In genomic region chr10:128194024-128194550, GRCm38 (mm10) we compare ENCODE assay signal across 8 mouse cellular contexts. TPM values are rescaled to one million over a fixed set of nuclear protein-coding genes. Genes with fewer than 3 reads are reported as not detected.
DNase-seq lines count a peak whose midpoint lies in the region; ATAC-seq and TF ChIP-seq lines count a peak whose summit lies in the region.

TSS of gene Gls2 (plus strand) at chr10:128194457.

- H3K9ac ChIP-seq in CH12.LX (ENCODE audit: insufficient read depth, low read depth): peak within 1 kb of the TSS; percentile 28
- H3K9ac ChIP-seq in forebrain, embryonic 12.5 days: peak within 1 kb of the TSS; percentile 72
- H3K9ac ChIP-seq in heart, postnatal 0 days (replicated peaks; ENCODE audit: low read depth, low read length): peak within 1 kb of the TSS; percentile 51
- H3K9ac ChIP-seq in liver, embryonic 16.5 days (ENCODE audit: low read depth, low read length): peak within 1 kb of the TSS; percentile 67
- H3K9ac ChIP-seq in neural tube, embryonic 13.5 days: peak within 1 kb of the TSS; percentile 80

- H3K36me3 ChIP-seq in CH12.LX (replicated peaks in 1 of 2; ENCODE audit: control insufficient read depth in 1 of 2, insufficient read depth in 1 of 2, low read length in 1 of 2): no peaks in the 10 kb centered on the region
- no peaks in the 10 kb centered on the region for H3K36me3 ChIP-seq in forebrain, embryonic 12.5 days (replicated peaks)
- no peaks in the 10 kb centered on the region for H3K36me3 ChIP-seq in heart, postnatal 0 days (replicated peaks; ENCODE audit: control insufficient read depth, insufficient read depth, low read length)
- H3K36me3 ChIP-seq in liver, embryonic 16.5 days (ENCODE audit: control insufficient read depth, insufficient read depth): no peaks in the 10 kb centered on the region
- no peaks in the 10 kb centered on the region for H3K36me3 ChIP-seq in neural tube, embryonic 13.5 days
- H3K36me3 ChIP-seq in testis, adult 2 months (ENCODE audit: control insufficient read depth, insufficient read depth, low read length): no peaks in the 10 kb centered on the region

- no peak within 1 kb of the TSS for H3K27ac ChIP-seq in CH12.LX (ENCODE audit: insufficient read depth, low read depth)
- peak within 1 kb of the TSS; percentile 74; the same call in 1 of the 2 replicates for H3K27ac ChIP-seq in forebrain, embryonic 12.5 days
- peak within 1 kb of the TSS; percentile 20; the same call in 1 of the 2 replicates for H3K27ac ChIP-seq in heart, postnatal 0 days (ENCODE audit: low read depth)
- peak within 1 kb of the TSS; percentile 65 for H3K27ac ChIP-seq in liver, embryonic 16.5 days (ENCODE audit: low read length)
- H3K27ac ChIP-seq in neural tube, embryonic 13.5 days (replicated peaks): peak within 1 kb of the TSS; percentile 30; the same call in 1 of the 2 replicates
- H3K27ac ChIP-seq in testis, adult 2 months (ENCODE audit: control insufficient read depth, insufficient read depth, low read depth, low read length): no peak within 1 kb of the TSS

- in situ Hi-C loops in CH12.LX (cut with MboI; ENCODE audit: low pct_ligation_motif_present, low pct_unique_long_range_greater_than_20kb, low sequenced_read_pairs): loop anchor here (5.0 to 25.0 kb wide), 2 partner anchors 102 to 257 kb away; partner anchors contain the start of gene Baz2a

- H3K9me3 ChIP-seq in CH12.LX (replicated peaks; ENCODE audit: low read length): no peaks in the 10 kb centered on the region
- H3K9me3 ChIP-seq in forebrain, embryonic 12.5 days: no peaks in the 10 kb centered on the region
- no peaks in the 10 kb centered on the region for H3K9me3 ChIP-seq in heart, postnatal 0 days (replicated peaks; ENCODE audit: control insufficient read depth, low read length)
- no peaks in the 10 kb centered on the region for H3K9me3 ChIP-seq in liver, embryonic 16.5 days (replicated peaks; ENCODE audit: control insufficient read depth, low read length)
- H3K9me3 ChIP-seq in neural tube, embryonic 13.5 days: no peaks in the 10 kb centered on the region

- no peaks in the 10 kb centered on the region for H3K79me2 ChIP-seq in CH12.LX (replicated peaks; ENCODE audit: control insufficient read depth, extremely low read depth, insufficient read depth, poor library complexity, severe bottlenecking)

- peak within 1 kb of the TSS; percentile 42 to 64 (median 59) for H3K4me3 ChIP-seq in CH12.LX (replicated peaks in 1 of 3; ENCODE audit: low read depth in 2 of 3, low read length in 2 of 3, poor library complexity in 1 of 3)
- peak within 1 kb of the TSS; percentile 73 for H3K4me3 ChIP-seq in forebrain, embryonic 12.5 days (replicated peaks)
- peak within 1 kb of the TSS; percentile 64 for H3K4me3 ChIP-seq in heart, postnatal 0 days (ENCODE audit: low read depth, low read length)
- peak within 1 kb of the TSS; percentile 71 for H3K4me3 ChIP-seq in liver, embryonic 16.5 days (ENCODE audit: low read depth, low read length)
- peak within 1 kb of the TSS; percentile 77 for H3K4me3 ChIP-seq in neural tube, embryonic 13.5 days
- H3K4me3 ChIP-seq in testis, adult 2 months (ENCODE audit: control insufficient read depth, low read depth, low read length): peak within 1 kb of the TSS; percentile 90

- peak; percentile 68; the same call in 1 of the 2 replicates for TF ChIP-seq POLR2A in CH12.LX (IDR thresholded peaks at IDR 0.05; ENCODE audit: low read depth, low read length)
- peak; percentile 19; the same call in 1 of the 2 replicates for TF ChIP-seq POLR2A in testis, adult 2 months (IDR thresholded peaks at IDR 0.05; ENCODE audit: control insufficient read depth, low read depth, low read length)

- no peak for TF ChIP-seq CTCF in CH12.LX (conservative IDR thresholded peaks at IDR 0.05 in 1 of 2, IDR thresholded peaks at IDR 0.05 in 1 of 2; ENCODE audit: low read depth in 2 of 2, low read length in 2 of 2)
- no peak for TF ChIP-seq CTCF in heart, postnatal 0 days (IDR thresholded peaks at IDR 0.05; ENCODE audit: low read depth)
- no peak for TF ChIP-seq CTCF in testis, adult 2 months (IDR thresholded peaks at IDR 0.05; ENCODE audit: control insufficient read depth, insufficient read depth, insufficient replicate concordance, low read depth, low read length)

- ATAC-seq in forebrain, embryonic 12.5 days (ENCODE audit: low FRiP score): peak; percentile 98
- peak; percentile 97 for ATAC-seq in heart, postnatal 0 days (ENCODE audit: insufficient read depth, low read depth)
- ATAC-seq in liver, embryonic 16.5 days (ENCODE audit: low read depth): peak; percentile 94
- peak; percentile 98 for ATAC-seq in neural tube, embryonic 13.5 days (ENCODE audit: low read depth)

- peaks cover 7 to 13% of the 10 kb centered on the region in 2 experiments; a peak in 3 of 4 replicates for H3K4me1 ChIP-seq in CH12.LX (ENCODE audit: control insufficient read depth in 1 of 2, insufficient read depth in 2 of 2)
- H3K4me1 ChIP-seq in forebrain, embryonic 12.5 days: peaks cover 13% of the 10 kb centered on the region
- H3K4me1 ChIP-seq in heart, postnatal 0 days (ENCODE audit: control insufficient read depth, insufficient read depth): peaks cover 6% of the 10 kb centered on the region; the same call in 1 of the 2 replicates
- H3K4me1 ChIP-seq in liver, embryonic 16.5 days (ENCODE audit: control insufficient read depth, low read depth, low read length): peaks cover 18% of the 10 kb centered on the region
- peaks cover 13% of the 10 kb centered on the region for H3K4me1 ChIP-seq in neural tube, embryonic 13.5 days (replicated peaks)
- peaks cover 10% of the 10 kb centered on the region for H3K4me1 ChIP-seq in testis, adult 2 months (ENCODE audit: control insufficient read depth, insufficient read depth, low read length)

- peak within 1 kb of the TSS; percentile 49 for H3K4me2 ChIP-seq in CH12.LX (ENCODE audit: insufficient read depth, low read depth, poor library complexity, severe bottlenecking)
- H3K4me2 ChIP-seq in forebrain, embryonic 12.5 days: peak within 1 kb of the TSS; percentile 97
- peak within 1 kb of the TSS; percentile 99 for H3K4me2 ChIP-seq in heart, postnatal 0 days (ENCODE audit: low read depth, low read length)
- peak within 1 kb of the TSS; percentile 97 for H3K4me2 ChIP-seq in liver, embryonic 16.5 days (ENCODE audit: low read depth, low read length)
- peak within 1 kb of the TSS; percentile 98 for H3K4me2 ChIP-seq in neural tube, embryonic 13.5 days

- WGBS in forebrain, embryonic 12.5 days: under 1% methylated on average over 46 of the region's 46 CpGs
- under 1% methylated on average over 45 of the region's 46 CpGs for WGBS in heart, postnatal 0 days
- under 1% methylated on average over 46 of the region's 46 CpGs for WGBS in liver, embryonic 16.5 days (ENCODE audit: insufficient replicate concordance)
- under 1% methylated on average over 43 of the region's 46 CpGs for WGBS in neural tube, embryonic 13.5 days

- TF ChIP-seq EP300 in CH12.LX (IDR thresholded peaks at IDR 0.05; ENCODE audit: low read length): no peak
- TF ChIP-seq EP300 in heart, postnatal 0 days (IDR thresholded peaks at IDR 0.05; ENCODE audit: low read depth): no peak

- peaks cover 15% of the 10 kb centered on the region for H3K27me3 ChIP-seq in CH12.LX (replicated peaks)
- peaks cover 36% of the 10 kb centered on the region for H3K27me3 ChIP-seq in forebrain, embryonic 12.5 days
- H3K27me3 ChIP-seq in heart, postnatal 0 days (ENCODE audit: control insufficient read depth, insufficient read depth, low read length): peaks cover 9% of the 10 kb centered on the region
- H3K27me3 ChIP-seq in liver, embryonic 16.5 days (ENCODE audit: control insufficient read depth, insufficient read depth, low read depth, low read length): peaks cover 27% of the 10 kb centered on the region
- H3K27me3 ChIP-seq in neural tube, embryonic 13.5 days: peaks cover 30% of the 10 kb centered on the region
- H3K27me3 ChIP-seq in testis, adult 2 months (ENCODE audit: control insufficient read depth, insufficient read depth, low read length): no peaks in the 10 kb centered on the region

- DNase-seq in CH12.LX (ENCODE audit: extremely low read depth): peak; percentile 96
- peak; percentile 98 for DNase-seq in c-Kit-positive CD71-positive TER-119-negative erythroid progenitor cells, embryonic 14.5 days (ENCODE audit: low read depth)
- DNase-seq in heart, postnatal 0 days (ENCODE audit: low spot score): peak; percentile 94
- DNase-seq in kidney, postnatal 4 days: peak; percentile 98 to 99

- no peak for TF ChIP-seq RAD21 in CH12.LX (IDR thresholded peaks at IDR 0.05; ENCODE audit: low read depth, low read length)

- dilution Hi-C loops in CH12.LX (cut with MboI; ENCODE audit: extremely low pct_ligation_motif_present, extremely low pct_unique_long_range_greater_than_20kb, low sequenced_read_pairs): no loop called here

TF ChIP-seq in CH12.LX, 34 proteins besides CTCF, POLR2A, EP300 and RAD21 (continues in another document):
- TF ChIP-seq MXI1 (IDR thresholded peaks at IDR 0.05; ENCODE audit: low read depth, low read length) (0 out of 2 replicates have a peak, but pooled peaks have one; percentile 36), ZMIZ1 (IDR thresholded peaks at IDR 0.05; ENCODE audit: low read depth, low read length) (0 out of 2 replicates have a peak, but pooled peaks have one; percentile 62), USF2 (conservative IDR thresholded peaks at IDR 0.05; ENCODE audit: low read depth, low read length) (no peak), POLR2AphosphoS2 (IDR thresholded peaks at IDR 0.05; ENCODE audit: low read depth, low read length) (no peak), ETS1 (conservative IDR thresholded peaks at IDR 0.05; ENCODE audit: low read depth, low read length) (no peak), PAX5 (IDR thresholded peaks at IDR 0.05; ENCODE audit: low read length) (no peak), IRF4 (IDR thresholded peaks at IDR 0.05; ENCODE audit: low read depth, low read length) (no peak), ZKSCAN1 (IDR thresholded peaks at IDR 0.05; ENCODE audit: borderline replicate concordance, low read depth, low read length) (no peak), JUN (IDR thresholded peaks at IDR 0.05; ENCODE audit: insufficient read depth, low read depth, low read length) (no peak), ELF1 (IDR thresholded peaks at IDR 0.05; ENCODE audit: low read depth, low read length) (0 out of 2 replicates have a peak, but pooled peaks have one; percentile 17), CHD1 (IDR thresholded peaks at IDR 0.05; ENCODE audit: low read depth, low read length) (no peak), SIN3A (IDR thresholded peaks at IDR 0.05; ENCODE audit: low read length) (no peak; the same call in 1 of the 2 replicates)

RNA-seq across cellular contexts. Expression of gene Gls2, which starts in this region (rescaled TPM):
- 1.8 and 2.2 TPM in 2 replicates for total RNA-seq in CH12.LX (2012; rRNA removed)
- 1.9 and 2.0 TPM in 2 replicates for total RNA-seq in CH12.LX (2014; rRNA removed)
- polyA plus RNA-seq in CH12.LX (2012; ENCODE audit: insufficient read length, low read depth): 0.86 and 1.8 TPM in 2 replicates
- 0.94 and 1.3 TPM in 2 replicates for polyA plus RNA-seq in forebrain, embryonic 12.5 days (2016; fragmentation: Nextera tagmentation; extraction: Ambion mirVana)
- not detected in 2 replicates for total RNA-seq in heart, postnatal 0 days (2014; rRNA removed; ENCODE audit: low replicate concordance)
- polyA plus RNA-seq in heart, postnatal 0 days (2015; fragmentation: Nextera tagmentation; extraction: Ambion mirVana): 0.14 and 0.33 TPM in 2 replicates
- 14.8 and 21.4 TPM in 2 replicates for polyA plus RNA-seq in liver, embryonic 16.5 days (2015; fragmentation: Nextera tagmentation; extraction: Ambion mirVana)
- 1.1 and 1.7 TPM in 2 replicates for polyA plus RNA-seq in neural tube, embryonic 13.5 days (2015; fragmentation: Nextera tagmentation; extraction: Ambion mirVana)
- 3.7 and 5.3 TPM in 2 replicates for polyA plus RNA-seq in testis, adult 2 months (2012; rRNA removed)

Comparison
In these comparisons a context has a peak if more than half of its experiments do, and no peak if none do; other contexts are left out.
1. Peak in DNase-seq, ATAC-seq, H3K4me3 ChIP-seq, H3K27ac ChIP-seq, H3K9ac ChIP-seq and H3K4me2 ChIP-seq in heart, postnatal 0 days; RNA of the gene not detected or under 1 TPM.
2. H3K27ac ChIP-seq: peak in forebrain, embryonic 12.5 days (single experiment), liver, embryonic 16.5 days (single experiment) and neural tube, embryonic 13.5 days (single experiment); none in CH12.LX (single experiment) and testis, adult 2 months (single experiment).
3. H3K4me2 ChIP-seq: peak in every context shown above with its lines; median percentile 99 in heart, postnatal 0 days; 98 in neural tube, embryonic 13.5 days; 97 in forebrain, embryonic 12.5 days; 97 in liver, embryonic 16.5 days; 49 in CH12.LX.
4. H3K9ac ChIP-seq: peak in every context shown above with its lines; median percentile 80 in neural tube, embryonic 13.5 days; 72 in forebrain, embryonic 12.5 days; 67 in liver, embryonic 16.5 days; 51 in heart, postnatal 0 days; 28 in CH12.LX.
5. Peak in every context shown above with its lines, with median percentiles within 50 percentile points of each other: DNase-seq, H3K4me3 ChIP-seq and ATAC-seq.